Mouse (Mus musculus) CD4-positive, CD25-positive, alpha-beta regulatory T cell, adult 4 months (primary cell): ENCODE measurements around the gene Hps5. TPM values are rescaled to one million over a fixed set of nuclear protein-coding genes. Genes with fewer than 3 reads are reported as not detected.
"Not testable (repeated sequence)": the region's sequence is repeated elsewhere in the genome, so short reads cannot be mapped to it uniquely, and the experiment has no call there.

Source experiments
- ATAC-seq: one replicate; pipeline ENCODE4 v1.8.0; 2017
- polyA plus RNA-seq, 2 experiments: library from polyadenylated mRNA; unstranded; fragments of 100-300 nt; shearing (Covaris generic); gene quantifications; one replicate each; pipeline ENCODE4 v1.2.1; 2017

Hps5 gene
- polyA plus RNA-seq, 2 experiments from 2014 or later: 14.2 to 26.1 TPM

- ATAC-seq: no peak
Measured at GRCm38 (mm10) chr7:46827046-46827802, 31.4 kb upstream of the Hps5 start.

GRCm38 (mm10) chr7:46820876-46821632 is 25.2 kb upstream of the Hps5 start:
- not testable (repeated sequence) for ATAC-seq

GRCm38 (mm10) chr7:46814012-46814411 is 18.1 kb upstream of the Hps5 start:
- no peak for ATAC-seq

DNA sequence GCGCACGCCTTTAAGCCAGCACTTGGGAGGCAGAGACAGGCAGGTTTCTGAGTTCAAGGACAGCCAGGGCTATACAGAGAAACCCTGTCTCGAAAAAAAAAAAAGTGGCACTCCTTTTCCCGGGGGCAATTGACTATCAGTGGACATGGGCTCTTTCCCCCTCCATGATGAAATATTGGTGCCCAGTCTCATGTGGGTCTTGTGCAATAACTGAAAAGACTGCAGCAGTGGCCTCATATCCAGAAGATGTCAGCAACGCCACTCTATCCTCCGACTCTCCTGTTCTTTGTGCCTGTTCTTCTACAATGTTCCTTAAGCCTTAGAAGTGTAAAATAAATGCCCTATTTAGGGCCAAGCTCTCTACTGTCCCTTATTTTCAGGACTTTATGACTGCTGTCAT is 14.5 kb upstream of the Hps5 start:
- no peak for ATAC-seq

DNA sequence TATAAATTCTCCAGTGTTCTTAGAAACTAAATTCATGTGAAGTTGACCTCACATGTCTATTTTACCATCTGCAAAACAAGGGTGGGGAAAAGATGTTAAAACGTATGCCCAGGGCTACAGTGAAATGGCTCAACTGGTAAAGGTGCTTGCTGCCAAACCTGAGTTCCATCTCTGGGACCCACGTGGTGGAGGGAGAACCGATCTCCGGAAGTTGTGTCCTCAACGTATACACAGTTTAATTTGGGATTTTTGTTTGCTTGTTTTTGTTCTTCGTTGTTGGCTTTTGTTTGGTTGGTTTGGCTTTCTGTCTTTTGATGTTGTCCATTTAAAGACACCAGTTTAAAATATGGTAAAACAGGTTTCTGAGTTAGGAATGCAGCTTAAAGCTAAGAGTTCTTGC is 915 bp upstream of the Hps5 start:
- ATAC-seq: no peak

DNA sequence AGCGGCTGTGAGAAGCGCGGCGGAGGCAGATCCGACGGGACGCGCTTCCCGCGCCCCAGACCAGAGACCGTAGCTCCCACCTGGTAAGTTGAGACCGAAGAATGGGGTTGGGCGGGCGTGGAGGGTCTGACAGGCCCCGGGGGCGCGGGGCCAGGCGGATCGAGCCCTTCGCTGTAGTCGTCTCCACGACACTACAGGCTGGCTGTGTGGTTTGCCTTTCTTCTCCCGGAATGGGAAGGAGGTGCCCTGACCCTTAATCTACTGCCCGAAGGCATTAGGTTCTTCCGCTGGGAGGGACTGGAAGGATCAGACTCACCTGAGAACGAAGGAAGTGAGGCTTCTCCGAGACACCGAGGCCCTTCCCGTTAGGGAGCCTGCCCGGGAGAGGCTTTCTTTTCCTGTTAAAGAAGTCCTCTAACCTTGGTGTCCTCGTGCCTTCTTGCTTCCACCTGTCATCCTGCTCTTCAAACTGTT is 379 bp upstream of the Hps5 start:
- peak; percentile 1 for ATAC-seq

DNA sequence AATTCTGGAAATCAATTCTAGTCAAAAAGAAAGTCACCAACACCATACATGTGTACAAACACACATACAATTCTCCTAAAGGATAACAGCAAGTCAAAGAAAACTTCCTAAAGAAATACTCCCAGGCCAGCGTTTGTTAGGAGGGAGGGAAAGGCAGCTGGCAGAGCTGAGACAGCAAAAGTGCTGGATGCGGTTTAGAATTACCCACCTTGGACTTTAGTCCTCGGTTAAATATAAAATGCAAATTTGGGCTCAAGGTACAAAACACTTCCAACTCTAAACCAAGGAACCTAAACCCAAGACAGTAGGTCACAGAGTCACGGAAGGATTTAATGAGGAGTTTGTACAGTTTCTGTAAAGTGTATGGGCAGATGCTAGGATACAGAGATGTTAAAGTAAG is 2.0 kb downstream of the Hps5 start:
- ATAC-seq: no peak

DNA sequence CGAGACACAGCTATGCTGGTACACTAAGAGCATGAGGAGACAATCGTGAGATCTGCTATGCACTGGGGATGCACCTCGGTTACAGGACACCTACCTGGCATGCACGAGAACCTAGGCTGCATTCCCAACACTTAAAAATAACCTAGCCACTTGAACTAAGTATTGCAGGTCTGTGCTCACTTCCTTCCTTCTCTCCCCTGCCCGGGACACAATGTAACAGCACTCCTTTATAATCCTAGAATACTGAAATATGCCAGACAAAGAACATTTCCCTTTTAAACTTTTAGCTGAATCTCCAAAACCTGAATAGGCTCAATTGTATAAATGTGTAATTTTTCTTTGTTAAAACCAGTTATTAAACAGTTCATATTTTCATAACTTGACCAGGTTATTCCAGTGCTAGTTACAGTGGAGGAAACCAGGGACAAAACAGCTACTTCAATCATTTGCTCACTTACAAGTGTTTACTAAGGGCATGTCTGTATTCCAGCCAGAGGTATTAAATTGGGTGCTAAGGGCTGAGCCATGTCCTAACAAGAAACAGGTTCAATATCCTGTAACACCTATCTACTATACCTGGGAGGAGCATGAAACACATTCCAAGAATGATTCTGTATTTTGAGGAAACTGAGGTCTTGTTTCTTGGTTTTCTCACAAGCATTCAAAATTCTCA is 6.6 kb downstream of the Hps5 start:
- no peak for ATAC-seq

GRCm38 (mm10) chr7:46770706-46771105 is 25.2 kb downstream of the Hps5 start:
- peak; percentile 54 for ATAC-seq

DNA sequence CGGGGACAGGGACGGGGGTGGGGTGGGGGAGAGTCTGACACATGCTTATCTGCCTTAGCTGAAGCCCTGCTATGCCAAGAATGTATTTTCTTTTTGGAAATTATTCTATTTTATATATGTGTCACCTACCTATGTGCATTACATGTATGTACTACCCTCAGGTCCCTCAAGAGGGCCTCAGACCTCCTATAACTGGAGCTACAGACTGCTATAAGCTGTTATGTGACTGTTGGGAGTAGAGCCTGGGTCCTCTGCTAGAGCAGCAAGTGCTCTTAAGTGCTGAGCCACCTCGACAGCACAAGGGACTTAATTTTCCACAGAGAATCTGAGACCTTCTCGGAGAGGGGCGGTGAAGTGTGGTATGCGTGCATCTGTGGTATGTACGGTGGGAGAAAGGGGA is 27.4 kb downstream of the Hps5 start:
- ATAC-seq: no peak

GRCm38 (mm10) chr7:46767371-46767770 is 28.5 kb downstream of the Hps5 start:
- ATAC-seq: no peak

- ATAC-seq: no peak
Measured at GRCm38 (mm10) chr7:46764672-46765071, 31.2 kb downstream of the Hps5 start.

- ATAC-seq: no peak
Measured at GRCm38 (mm10) chr7:46762601-46763000, 33.3 kb downstream of the Hps5 start.

- no peak for ATAC-seq
Measured at GRCm38 (mm10) chr7:46761049-46761795, 34.6 kb downstream of the Hps5 start.

GRCm38 (mm10) chr7:46751490-46751889 is 44.4 kb downstream of the Hps5 start, which contains the start of gene Saa2:
Gene Saa2, plus strand, starts transcription at chr7:46751790.
- ATAC-seq: no peak

DNA sequence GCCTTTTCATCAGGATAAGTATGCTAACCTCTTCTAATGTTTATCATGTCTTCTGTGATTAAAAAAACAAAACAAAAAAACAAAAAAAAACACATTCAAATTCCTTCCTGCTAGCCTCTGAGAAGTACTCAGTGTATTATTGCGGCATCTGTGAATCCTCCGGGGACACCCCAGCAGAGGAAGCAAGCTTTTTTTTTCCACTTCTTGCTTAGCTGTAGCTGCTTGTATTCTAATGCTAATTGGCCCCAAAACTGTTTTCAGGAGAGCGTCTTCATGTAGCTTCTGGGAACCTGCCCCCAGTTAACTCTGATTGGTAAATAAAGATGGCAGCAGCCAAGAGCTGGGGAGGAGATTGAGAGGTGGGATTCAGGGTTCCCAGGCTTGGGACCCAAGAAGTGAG is 47.4 kb downstream of the Hps5 start:
- ATAC-seq: no peak

GRCm38 (mm10) chr7:46746381-46746780 is 49.5 kb downstream of the Hps5 start:
- ATAC-seq: no peak

GRCm38 (mm10) chr7:46745816-46746215 is 50.0 kb downstream of the Hps5 start:
- no peak for ATAC-seq

DNA sequence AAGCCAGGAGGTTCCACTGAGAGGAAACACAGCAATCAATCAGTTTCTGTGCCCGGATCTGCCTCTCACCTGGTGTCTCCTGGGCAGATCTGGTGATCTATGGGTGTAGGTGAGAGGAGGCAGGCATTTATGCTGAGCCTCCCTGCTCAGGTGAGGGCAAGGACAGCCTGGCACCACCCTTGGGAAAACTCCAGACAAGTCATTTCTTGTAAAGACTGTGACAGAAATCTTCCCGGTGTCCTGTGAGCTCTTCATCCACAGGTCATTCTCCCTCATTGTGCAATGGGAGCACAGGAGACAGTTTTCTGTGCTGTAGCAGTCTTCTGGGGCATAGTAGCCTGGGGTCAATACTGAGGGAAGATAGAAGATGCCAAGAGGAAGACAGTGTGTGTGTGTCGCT is 53.0 kb downstream of the Hps5 start, which contains the start of gene Saa1:
Gene Saa1, minus strand, starts transcription at position 101 of the 400 bp plus-strand sequence.
- ATAC-seq: not testable (repeated sequence)

- not testable (repeated sequence) for ATAC-seq
Measured at GRCm38 (mm10) chr7:46740041-46740440, 55.8 kb downstream of the Hps5 start.

DNA sequence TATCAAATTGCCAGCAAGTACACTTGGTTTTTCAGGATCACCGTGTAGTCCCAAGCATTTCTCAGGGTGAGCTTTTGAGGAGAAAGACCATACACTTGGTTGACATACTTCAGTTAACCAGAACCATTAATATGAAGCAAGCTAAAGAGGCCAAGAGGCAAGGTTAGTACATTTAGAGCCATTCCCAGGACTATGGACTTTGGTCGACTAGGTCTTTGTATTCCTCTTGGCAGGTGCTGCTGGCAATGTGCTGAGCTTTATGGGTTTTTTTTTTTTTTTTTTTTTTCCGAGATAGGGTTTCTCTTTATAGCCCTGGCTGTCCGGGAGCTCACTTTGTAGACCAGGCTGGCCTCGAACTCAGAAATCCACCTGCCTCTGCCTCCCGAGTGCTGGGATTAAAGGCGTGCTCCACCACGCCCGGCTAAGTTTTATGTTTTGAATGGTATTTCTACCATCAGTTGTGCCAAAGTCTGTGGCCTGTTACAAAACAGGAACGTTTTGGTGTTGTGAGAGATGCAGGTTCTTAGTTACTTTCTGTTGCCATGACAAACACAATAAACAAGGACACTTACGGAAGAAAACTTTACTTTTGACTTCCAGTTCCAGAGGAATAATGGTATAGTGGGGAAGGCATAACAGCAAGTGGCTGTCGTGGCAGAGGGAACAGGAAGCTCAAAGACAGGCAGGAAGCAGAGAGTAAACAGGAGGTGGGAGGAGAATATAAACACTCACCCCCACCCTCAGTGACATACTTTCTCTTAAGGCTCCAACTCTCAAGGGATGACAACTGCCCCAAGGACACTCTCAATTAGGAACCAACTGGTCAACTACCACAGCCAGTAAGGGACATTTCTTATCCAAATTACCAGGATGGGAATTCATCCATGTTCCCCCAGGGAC is 57.1 kb downstream of the Hps5 start:
- ATAC-seq: no peak
